Mouse (Mus musculus) hindbrain, embryonic 11.5 days (tissue): ENCODE results near the gene Bicral. TPM values are rescaled to one million over a fixed set of nuclear protein-coding genes. Genes with fewer than 3 reads are reported as not detected.

Experiments
- ATAC-seq: fragments of 200-750 bp; cut with Nextera tagmentation; 2 replicates; pipeline ENCODE4 v1.8.0; 2017; ENCODE audit warnings: mild to moderate bottlenecking, moderate TSS enrichment, moderate library complexity; ENCODE audit not compliant: low FRiP score
- DNase-seq: peaks from one replicate; pipeline ENCODE4 v3.0.0-alpha.2; 2015; ENCODE audit warnings: low spot score
- H3K27ac ChIP-seq: fragments of 300-500 bp; sonication (generic); 2 replicates; pipeline ENCODE4 v1.5.1; 2014; ENCODE audit warnings: mild to moderate bottlenecking, low read depth, low read length
- H3K27me3 ChIP-seq: fragments of 300-500 bp; sonication (generic); 2 replicates; pipeline ENCODE4 v1.6.1; 2014; ENCODE audit warnings: mild to moderate bottlenecking, low read length, moderate library complexity, mixed read lengths; ENCODE audit not compliant: control insufficient read depth, insufficient read depth
- H3K36me3 ChIP-seq: fragments of 300-500 bp; sonication (generic); 2 replicates; pipeline ENCODE4 v1.6.1; 2014; ENCODE audit warnings: mild to moderate bottlenecking, low read length, moderate library complexity, mixed read lengths; ENCODE audit not compliant: control insufficient read depth, insufficient read depth
- H3K4me1 ChIP-seq: fragments of 300-500 bp; sonication (generic); replicated peaks from 2 replicates; pipeline ENCODE4 v1.6.1; 2014; ENCODE audit warnings: low read length, mixed read lengths; ENCODE audit not compliant: control insufficient read depth, insufficient read depth
- H3K4me2 ChIP-seq: fragments of 300-500 bp; sonication (generic); replicated peaks from 2 replicates; pipeline ENCODE4 v1.6.1; 2014; ENCODE audit warnings: mild to moderate bottlenecking, low read depth, low read length
- H3K4me3 ChIP-seq: fragments of 300-500 bp; sonication (generic); 2 replicates; pipeline ENCODE4 v1.5.1; 2014; ENCODE audit warnings: low read depth, low read length
- H3K9ac ChIP-seq: fragments of 300-500 bp; sonication (generic); 2 replicates; pipeline ENCODE4 v1.6.1; 2014; ENCODE audit warnings: low read depth, low read length
- H3K9me3 ChIP-seq: fragments of 300-500 bp; sonication (generic); 2 replicates; pipeline ENCODE4 v1.6.1; 2016; ENCODE audit warnings: low read length; ENCODE audit not compliant: control insufficient read depth
- WGBS: fragments of 180-500 bp; shearing (Covaris S2); extraction: QIAGEN DNeasy Blood & Tissue Kit; methylation state at CpG from one replicate; pipeline ENCODE4 v1.1.7; 2014; 5-methylcytosine and 5-hydroxymethylcytosine counted together
- polyA plus RNA-seq: library from polyadenylated mRNA; unstranded; fragments of >200 nt; fragmentation: Nextera tagmentation; extraction: Ambion mirVana; gene quantifications from 2 replicates; pipeline ENCODE4 v1.2.1, GENCODE M21; 2014

Bicral gene
- polyA plus RNA-seq, 1 experiment from 2014 or later: 5.5 TPM

- 89% methylated on average over 10 of the region's 10 CpGs for WGBS
- Histone ChIP-seq H3K9me3 (no peaks in the 10 kb centered on the region), H3K27me3 (no peaks in the 10 kb centered on the region), H3K36me3 (no peaks in the 10 kb centered on the region), H3K9ac (no peak overlapping the region), H3K4me2 (no peak overlapping the region), H3K27ac (no peak overlapping the region), H3K4me1 (no peaks in the 10 kb centered on the region), H3K4me3 (no peak overlapping the region)
- DNase-seq (no peak), ATAC-seq (no peak)
Measured at GRCm38 (mm10) chr17:46840304-46841010, 17.8 kb downstream of the Bicral start.

GRCm38 (mm10) chr17:46838396-46838920 lies 19.8 kb downstream of the Bicral start:
- no peak overlapping the region for H3K27ac ChIP-seq
- DNase-seq (no peak), ATAC-seq (no peak)
- WGBS: 71% methylated on average over 7 of the region's 7 CpGs
- H3K9me3 ChIP-seq: no peaks in the 10 kb centered on the region
- H3K27me3 ChIP-seq: no peaks in the 10 kb centered on the region
- H3K36me3 ChIP-seq: no peaks in the 10 kb centered on the region
- no peak overlapping the region for H3K4me3 ChIP-seq
- no peak overlapping the region for H3K4me2 ChIP-seq
- H3K4me1 ChIP-seq: no peaks in the 10 kb centered on the region
- H3K9ac ChIP-seq: no peak overlapping the region

- Histone ChIP-seq H3K9ac (no peak overlapping the region), H3K4me1 (no peaks in the 10 kb centered on the region), H3K27me3 (no peaks in the 10 kb centered on the region), H3K4me2 (no peak overlapping the region), H3K4me3 (no peak overlapping the region), H3K27ac (no peak overlapping the region), H3K9me3 (no peaks in the 10 kb centered on the region), H3K36me3 (no peaks in the 10 kb centered on the region)
- no peak for ATAC-seq
- 81% methylated on average over 2 of the region's 2 CpGs for WGBS
- DNase-seq: no peak
Measured at GRCm38 (mm10) chr17:46837897-46838296, 20.4 kb downstream of the Bicral start.

- H3K27me3 ChIP-seq: no peaks in the 10 kb centered on the region
- WGBS: 87% methylated on average over 4 of the region's 6 CpGs
- H3K9ac ChIP-seq: no peak overlapping the region
- H3K9me3 ChIP-seq: no peaks in the 10 kb centered on the region
- H3K27ac ChIP-seq: no peak overlapping the region
- no peaks in the 10 kb centered on the region for H3K36me3 ChIP-seq
- ATAC-seq (no peak), DNase-seq (no peak)
- no peak overlapping the region for H3K4me2 ChIP-seq
- no peaks in the 10 kb centered on the region for H3K4me1 ChIP-seq
- H3K4me3 ChIP-seq: no peak overlapping the region
Measured at GRCm38 (mm10) chr17:46835093-46835715, 23.1 kb downstream of the Bicral start.

- Histone ChIP-seq H3K27ac (no peak overlapping the region), H3K4me2 (no peak overlapping the region), H3K9me3 (no peaks in the 10 kb centered on the region), H3K27me3 (no peaks in the 10 kb centered on the region), H3K4me1 (no peaks in the 10 kb centered on the region), H3K9ac (no peak overlapping the region), H3K4me3 (no peak overlapping the region), H3K36me3 (no peaks in the 10 kb centered on the region)
- no peak for ATAC-seq
- 87% methylated on average over 4 of the region's 4 CpGs for WGBS
- DNase-seq: no peak
Measured at GRCm38 (mm10) chr17:46832981-46833305, 25.3 kb downstream of the Bicral start.

GRCm38 (mm10) chr17:46832101-46832980 lies 25.9 kb downstream of the Bicral start:
- H3K27ac ChIP-seq: no peak overlapping the region

GRCm38 (mm10) chr17:46829856-46830535 lies 28.3 kb downstream of the Bicral start:
- Histone ChIP-seq H3K36me3 (no peaks in the 10 kb centered on the region), H3K9ac (no peak overlapping the region), H3K27me3 (no peaks in the 10 kb centered on the region), H3K9me3 (no peaks in the 10 kb centered on the region), H3K4me3 (no peak overlapping the region), H3K4me1 (no peaks in the 10 kb centered on the region), H3K4me2 (no peak overlapping the region), H3K27ac (no peak overlapping the region)
- 88% methylated on average over 11 of the region's 11 CpGs for WGBS
- DNase-seq (no peak), ATAC-seq (no peak)

More at GRCm38 (mm10) chr17:46832101-46832980, 25.9 kb downstream of the Bicral start:
- DNase-seq (no peak), ATAC-seq (no peak)
- H3K4me3 ChIP-seq: no peak overlapping the region
- no peak overlapping the region; the same call in 1 of the 2 replicates for H3K9ac ChIP-seq
- no peak overlapping the region for H3K4me2 ChIP-seq
- no peaks in the 10 kb centered on the region for H3K4me1 ChIP-seq
- WGBS: 74% methylated on average over 11 of the region's 11 CpGs
- no peaks in the 10 kb centered on the region for H3K27me3 ChIP-seq
- no peaks in the 10 kb centered on the region for H3K9me3 ChIP-seq
- H3K36me3 ChIP-seq: no peaks in the 10 kb centered on the region

GRCm38 (mm10) chr17:46828935-46829334 lies 29.3 kb downstream of the Bicral start:
- 95% methylated on average over 3 of the region's 3 CpGs for WGBS
- no peaks in the 10 kb centered on the region for H3K27me3 ChIP-seq

More at GRCm38 (mm10) chr17:46828935-46829334, 29.3 kb downstream of the Bicral start:
- Histone ChIP-seq H3K36me3 (no peaks in the 10 kb centered on the region), H3K4me3 (no peak overlapping the region), H3K4me1 (no peaks in the 10 kb centered on the region), H3K9ac (no peak overlapping the region), H3K27ac (no peak overlapping the region), H3K9me3 (no peaks in the 10 kb centered on the region), H3K4me2 (no peak overlapping the region)
- ATAC-seq (no peak), DNase-seq (no peak)
